Mouse (Mus musculus) heart, postnatal 0 days (tissue): ENCODE measurements around the gene Golim4.

Source experiments
- CTCF ChIP-seq: IDR thresholded peaks from 2 replicates; pipeline ENCODE4 v1.5.1; 2016; ENCODE audit warnings: antibody characterized with exemption, control low read depth, low read depth
- EP300 ChIP-seq: IDR thresholded peaks from 2 replicates; pipeline ENCODE4 v1.6.1; 2016; ENCODE audit warnings: antibody characterized with exemption, low read depth

GRCm38 (mm10) chr3:76000481-76000880 is 43.7 kb upstream of the Golim4 start:
- no peak for TF ChIP-seq CTCF
- TF ChIP-seq EP300: no peak
